Mouse (Mus musculus): ENCODE measurements around the gene Gm49322. TPM values are rescaled to one million over a fixed set of nuclear protein-coding genes. Genes with fewer than 3 reads are reported as not detected.
A peak's percentile ranks its signal among the peaks of the same experiment; 100 is the strongest.

The Gm49322 gene
- polyA plus RNA-seq, 1 experiment from 2014 or later, result 1.1 TPM

GRCm38 (mm10) chr10:80574896-80575295, 30.9 kb upstream of the Gm49322 start:
- no peaks in the 10 kb centered on the region for H3K9me3 ChIP-seq (ENCODE audit: low read length)
- H3K27me3 ChIP-seq (replicated peaks; ENCODE audit: insufficient read depth, low read length), result no peaks in the 10 kb centered on the region
- DNase-seq (ENCODE audit: low spot score) (no peak), ATAC-seq (no peak)
- no peak overlapping the region for H3K4me3 ChIP-seq (ENCODE audit: low read depth, low read length)
- TF ChIP-seq EP300 (IDR thresholded peaks at IDR 0.05), result no peak
- no peak for TF ChIP-seq CTCF (IDR thresholded peaks at IDR 0.05)
- no peak overlapping the region for H3K4me2 ChIP-seq (replicated peaks; ENCODE audit: low read depth, low read length)
- no peak overlapping the region for H3K9ac ChIP-seq (replicated peaks; ENCODE audit: low read depth)
- H3K27ac ChIP-seq (ENCODE audit: low read length), result no peak overlapping the region
- no peaks in the 10 kb centered on the region for H3K36me3 ChIP-seq (ENCODE audit: insufficient read depth, low read length)
- WGBS, result 68% methylated on average over 3 of the region's 3 CpGs
- H3K4me1 ChIP-seq (ENCODE audit: insufficient read depth, low read depth, low read length), result peaks cover 18% of the 10 kb centered on the region

DNA sequence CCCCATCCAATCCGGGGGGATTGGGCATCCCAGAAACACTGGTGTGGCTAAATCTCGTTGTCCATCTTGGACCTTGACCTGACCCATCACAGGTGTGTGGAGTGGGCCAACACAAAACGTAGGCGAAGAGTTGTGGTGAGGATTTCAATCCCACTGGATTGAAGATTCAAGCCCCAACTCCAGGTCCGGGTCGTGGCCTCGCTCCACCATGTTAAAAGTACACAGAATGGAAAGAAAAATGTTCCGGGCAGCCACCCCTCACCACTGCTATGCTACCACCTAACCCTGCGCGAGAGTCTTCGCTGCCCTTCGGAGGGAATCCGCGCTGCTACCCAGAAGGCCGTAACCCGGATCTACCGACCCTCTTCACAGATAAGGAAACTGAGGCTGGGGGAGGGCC, 29.9 kb upstream of the Gm49322 start:
- DNase-seq (ENCODE audit: low spot score) (no peak), ATAC-seq (no peak)
- Histone ChIP-seq H3K4me3 (ENCODE audit: low read depth, low read length) (peak overlapping the region; percentile 74), H3K4me2 (replicated peaks; ENCODE audit: low read depth, low read length) (peak overlapping the region; percentile 97), H3K9ac (replicated peaks; ENCODE audit: low read depth) (peak overlapping the region; percentile 48; the same call in 1 of the 2 replicates), H3K27ac (ENCODE audit: low read length) (no peak overlapping the region), H3K4me1 (ENCODE audit: insufficient read depth, low read depth, low read length) (peaks cover 12% of the 10 kb centered on the region), H3K9me3 (ENCODE audit: low read length) (no peaks in the 10 kb centered on the region), H3K36me3 (ENCODE audit: insufficient read depth, low read length) (no peaks in the 10 kb centered on the region), H3K27me3 (replicated peaks; ENCODE audit: insufficient read depth, low read length) (no peaks in the 10 kb centered on the region)
- WGBS, result 8% methylated on average over 17 of the region's 17 CpGs
- no peak for TF ChIP-seq CTCF (IDR thresholded peaks at IDR 0.05)
- no peak for TF ChIP-seq EP300 (IDR thresholded peaks at IDR 0.05)

DNA sequence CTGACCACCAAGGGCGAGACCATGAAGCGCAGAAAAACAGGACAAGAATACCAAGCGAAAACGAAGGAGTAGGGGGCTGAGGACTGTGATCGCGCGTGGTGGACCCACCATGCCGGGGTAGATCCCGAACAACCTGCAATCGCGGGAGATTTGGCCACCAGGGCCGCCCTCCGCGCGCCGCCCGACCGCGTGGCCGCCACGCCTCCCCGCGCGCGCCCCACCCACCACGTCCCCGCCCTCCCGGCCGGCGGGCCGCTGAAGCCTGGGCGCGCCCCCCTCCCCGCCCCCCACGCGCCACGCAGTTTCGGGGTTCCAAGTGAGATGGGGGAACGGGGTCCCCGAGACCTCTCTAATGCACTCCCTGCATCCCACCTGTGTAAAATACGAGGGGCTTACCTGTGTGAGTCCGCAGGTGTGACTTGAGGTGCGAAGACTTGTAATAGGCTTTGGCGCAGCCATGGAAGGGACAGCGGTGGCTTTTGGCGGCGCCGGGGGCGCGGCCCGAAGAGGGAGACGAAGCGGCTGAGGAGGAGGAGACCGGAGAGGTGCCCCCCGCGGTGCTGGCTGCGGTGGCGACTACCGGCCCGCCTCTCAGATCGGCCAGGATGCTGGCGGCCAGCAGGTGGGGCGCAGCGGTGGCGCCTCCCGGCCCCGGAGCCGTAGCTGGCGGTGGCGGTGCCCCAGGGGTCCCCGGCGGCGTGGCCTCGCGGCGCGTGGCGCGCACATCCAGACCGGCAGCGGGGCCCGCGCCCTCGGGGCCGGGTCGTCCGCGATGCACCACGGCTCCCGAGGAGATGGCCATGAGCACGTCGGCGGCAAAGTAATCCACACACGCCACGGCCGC, 29.2 kb upstream of the Gm49322 start:
- Histone ChIP-seq H3K4me2 (replicated peaks; ENCODE audit: low read depth, low read length) (peak overlapping the region; percentile 97), H3K9ac (replicated peaks; ENCODE audit: low read depth) (peak overlapping the region; percentile 48), H3K4me3 (ENCODE audit: low read depth, low read length) (peak overlapping the region; percentile 74), H3K27me3 (replicated peaks; ENCODE audit: insufficient read depth, low read length) (no peaks in the 10 kb centered on the region), H3K4me1 (ENCODE audit: insufficient read depth, low read depth, low read length) (peaks cover 7% of the 10 kb centered on the region), H3K9me3 (ENCODE audit: low read length) (no peaks in the 10 kb centered on the region), H3K36me3 (ENCODE audit: insufficient read depth, low read length) (no peaks in the 10 kb centered on the region), H3K27ac (ENCODE audit: low read length) (peak overlapping the region; percentile 82)
- 1% methylated on average over 53 of the region's 96 CpGs for WGBS
- ATAC-seq (peak; percentile 11), DNase-seq (ENCODE audit: low spot score) (peak; percentile 56)
- no peak for TF ChIP-seq CTCF (IDR thresholded peaks at IDR 0.05)
- no peak for TF ChIP-seq EP300 (IDR thresholded peaks at IDR 0.05)

DNA sequence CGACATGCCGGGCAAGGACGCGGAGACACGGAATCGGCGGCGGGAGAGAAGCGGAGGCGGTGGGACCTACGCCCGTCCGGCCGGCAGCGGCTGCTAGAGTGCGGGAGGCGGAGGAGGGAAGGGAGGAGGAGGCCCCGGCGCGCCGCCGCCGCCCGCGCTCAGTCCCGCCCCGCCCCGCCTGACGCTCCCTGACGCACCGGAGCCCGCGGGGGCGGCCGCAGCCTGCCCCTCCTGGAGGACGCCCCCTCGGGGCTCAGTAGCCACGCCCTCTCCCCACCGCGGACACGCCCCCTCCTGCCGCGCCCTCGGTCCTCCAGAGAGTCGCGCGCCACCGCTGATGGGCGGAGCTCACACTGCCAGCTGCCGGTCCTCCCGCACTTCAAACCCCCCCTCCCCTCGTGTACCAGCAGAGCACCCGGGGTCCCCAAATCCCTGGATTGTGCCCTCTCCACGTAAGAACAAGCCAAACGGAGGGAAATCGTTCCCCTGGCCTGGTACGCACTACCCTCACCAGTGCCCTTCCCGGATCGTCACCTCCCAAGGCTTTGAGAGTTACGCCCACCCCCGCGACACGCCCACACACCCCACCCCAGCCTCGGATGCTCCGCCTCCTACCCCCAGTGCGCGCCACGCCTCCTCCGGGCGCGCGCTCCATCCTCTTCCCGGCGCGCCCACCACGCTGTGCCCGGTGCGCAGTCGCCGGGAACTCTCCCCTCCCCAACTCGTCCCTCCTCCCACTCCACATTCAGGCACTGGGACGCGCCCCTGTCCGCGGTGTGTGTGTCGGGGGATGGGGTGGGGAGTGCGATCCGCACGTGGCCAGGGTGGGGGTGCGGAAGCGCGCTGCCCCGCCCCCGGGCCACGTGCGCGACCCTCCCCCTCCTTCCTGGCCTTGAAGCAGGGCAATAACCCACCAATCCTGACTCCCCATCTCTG, 28.4 kb upstream of the Gm49322 start, which contains the start of gene Klf16:
TSS of gene Klf16 (minus strand) at position 127 of the 936 bp plus-strand sequence.
- H3K9me3 ChIP-seq (ENCODE audit: low read length), result no peaks in the 10 kb centered on the region
- no peaks in the 10 kb centered on the region for H3K36me3 ChIP-seq (ENCODE audit: insufficient read depth, low read length)
- peak; percentile 97 for DNase-seq (ENCODE audit: low spot score)
- peak within 1 kb of the TSS; percentile 74 for H3K4me3 ChIP-seq (ENCODE audit: low read depth, low read length)
- WGBS, result under 1% methylated on average over 47 of the region's 97 CpGs
- H3K4me2 ChIP-seq (replicated peaks; ENCODE audit: low read depth, low read length), result peak within 1 kb of the TSS; percentile 97
- peak; percentile 89 for ATAC-seq
- no peaks in the 10 kb centered on the region for H3K27me3 ChIP-seq (replicated peaks; ENCODE audit: insufficient read depth, low read length)
- H3K4me1 ChIP-seq (ENCODE audit: insufficient read depth, low read depth, low read length), result peaks cover 7% of the 10 kb centered on the region
- peak within 1 kb of the TSS; percentile 82 for H3K27ac ChIP-seq (ENCODE audit: low read length)
- peak within 1 kb of the TSS; percentile 48 for H3K9ac ChIP-seq (replicated peaks; ENCODE audit: low read depth)
- TF ChIP-seq EP300 (IDR thresholded peaks at IDR 0.05), result no peak
- no peak for TF ChIP-seq CTCF (IDR thresholded peaks at IDR 0.05)

DNA sequence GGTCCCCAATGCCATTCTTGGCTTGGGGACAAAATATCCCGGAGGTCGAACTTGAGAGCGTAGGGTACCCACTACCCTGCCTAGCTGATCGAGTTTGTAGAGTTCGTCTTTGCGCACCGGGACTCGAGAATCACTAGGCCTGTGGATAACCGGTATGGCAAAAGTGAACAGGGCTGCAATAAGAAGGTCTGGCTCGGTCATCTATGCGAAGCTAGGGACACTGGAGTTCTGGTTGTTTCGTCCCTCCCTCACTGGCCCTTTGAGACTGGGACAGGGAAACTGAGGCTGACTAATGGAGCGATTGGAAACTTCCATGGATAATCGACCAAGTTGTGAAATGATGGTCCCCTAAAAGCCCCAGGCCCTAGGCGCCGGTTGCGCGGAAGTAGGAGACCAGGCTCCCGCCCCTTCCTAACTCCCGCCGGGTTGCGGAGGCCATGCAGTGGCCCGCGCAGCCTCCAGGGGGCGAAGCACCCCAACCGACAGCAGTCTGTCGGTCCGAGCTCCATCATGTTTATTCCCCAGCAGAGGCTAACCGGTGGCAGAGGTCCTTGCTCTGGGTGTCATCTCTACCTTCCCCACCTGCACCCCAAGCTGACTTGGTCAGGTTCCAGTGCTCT, 27.6 kb upstream of the Gm49322 start:
- peaks cover 7% of the 10 kb centered on the region for H3K4me1 ChIP-seq (ENCODE audit: insufficient read depth, low read depth, low read length)
- no peaks in the 10 kb centered on the region for H3K9me3 ChIP-seq (ENCODE audit: low read length)
- H3K27ac ChIP-seq (ENCODE audit: low read length), result peak overlapping the region; percentile 82
- H3K4me3 ChIP-seq (ENCODE audit: low read depth, low read length), result peak overlapping the region; percentile 74
- TF ChIP-seq EP300 (IDR thresholded peaks at IDR 0.05) (no peak), CTCF (IDR thresholded peaks at IDR 0.05) (peak; percentile 90)
- 0% methylated on average over 29 of the region's 29 CpGs for WGBS
- peak; percentile 91 for DNase-seq (ENCODE audit: low spot score)
- no peaks in the 10 kb centered on the region for H3K36me3 ChIP-seq (ENCODE audit: insufficient read depth, low read length)
- H3K27me3 ChIP-seq (replicated peaks; ENCODE audit: insufficient read depth, low read length), result no peaks in the 10 kb centered on the region
- peak; percentile 49 for ATAC-seq
- H3K4me2 ChIP-seq (replicated peaks; ENCODE audit: low read depth, low read length), result peak overlapping the region; percentile 97
- no peak overlapping the region for H3K9ac ChIP-seq (replicated peaks; ENCODE audit: low read depth)

All from lung, postnatal 0 days (tissue).